Mouse (Mus musculus): ENCODE measurements at regions not wholly inside any gene's neighbourhood (a gene's known extent, or its start where the extent isn't known, plus 50 kb on each side); places are given as distances from the start of the nearest gene placed in this dataset.

GRCm38 (mm10) chr4:153542631-153543031 is 60.0 kb upstream of the Ajap1 start:
- TF ChIP-seq ZC3H11A (IDR thresholded peaks at IDR 0.05; ENCODE audit: borderline replicate concordance, low read depth, low read length) (no peak), ZNF384 (IDR thresholded peaks at IDR 0.05; ENCODE audit: low read depth, low read length) (no peak), CHD2 (IDR thresholded peaks at IDR 0.05; ENCODE audit: low read depth, low read length) (no peak), HCFC1 (IDR thresholded peaks at IDR 0.05; ENCODE audit: borderline replicate concordance, insufficient read depth, low read length) (no peak)
